Mouse (Mus musculus) CH12.LX (cell line): ENCODE measurements around the gene Isca2. TPM values are rescaled to one million over a fixed set of nuclear protein-coding genes. Genes with fewer than 3 reads are reported as not detected.

Experiments used
- DNase-seq: peaks from one replicate; pipeline ENCODE4 v3.0.0-alpha.2; 2013; ENCODE audit errors: extremely low read depth
- H3K27ac ChIP-seq: 2 replicates; pipeline ENCODE4 v1.5.1; 2012; ENCODE audit warnings: low read depth, mild to moderate bottlenecking, control low read depth, moderate library complexity; ENCODE audit not compliant: insufficient read depth
- H3K27me3 ChIP-seq: replicated peaks from 2 replicates; pipeline ENCODE3; 2012; ENCODE audit warnings: inconsistent platforms
- H3K36me3 ChIP-seq, 2 experiments: replicated peaks in 1 of 2; 2 replicates each; pipeline versions ENCODE3 to v1.6.1; 2012; ENCODE audit warnings: inconsistent platforms in 1 of 2, low read length in 1 of 2, mild to moderate bottlenecking in 1 of 2, mixed read lengths in 1 of 2, moderate library complexity in 1 of 2; ENCODE audit not compliant: control insufficient read depth in 1 of 2, insufficient read depth in 1 of 2
- H3K4me1 ChIP-seq, 2 experiments: 2 replicates each; pipeline ENCODE4 v1.6.1; 2012; ENCODE audit warnings: inconsistent platforms in 1 of 2, moderate library complexity in 1 of 2; ENCODE audit not compliant: insufficient read depth in 2 of 2, control insufficient read depth in 1 of 2
- H3K4me2 ChIP-seq: 2 replicates; pipeline ENCODE4 v1.6.1; 2012; ENCODE audit warnings: low read depth, mild to moderate bottlenecking, control low read depth; ENCODE audit not compliant: poor library complexity, insufficient read depth, severe bottlenecking
- H3K4me3 ChIP-seq, 3 experiments: fragments of 150-350 bp in 1 of 3; sonication (generic) in 1 of 3; replicated peaks in 1 of 3; 2 replicates each; pipeline versions ENCODE3 to v1.5.1; 2011 to 2012; ENCODE audit warnings: low read depth in 2 of 3, low read length in 2 of 3, mild to moderate bottlenecking in 2 of 3, moderate library complexity in 2 of 3, control low read depth in 1 of 3, improper control_type of control experiment in 1 of 3, inconsistent platforms in 1 of 3, mixed read lengths in 1 of 3; ENCODE audit not compliant: poor library complexity in 1 of 3
- H3K79me2 ChIP-seq: replicated peaks from 2 replicates; pipeline ENCODE4 v1.6.1; 2012; ENCODE audit warnings: mild to moderate bottlenecking, moderate library complexity; ENCODE audit not compliant: control insufficient read depth, poor library complexity, insufficient read depth, severe bottlenecking; ENCODE audit errors: extremely low read depth
- H3K9ac ChIP-seq: 2 replicates; pipeline ENCODE4 v1.6.1; 2012; ENCODE audit warnings: low read depth, mild to moderate bottlenecking, control low read depth, moderate library complexity; ENCODE audit not compliant: insufficient read depth
- H3K9me3 ChIP-seq: replicated peaks from 2 replicates; pipeline ENCODE3; 2012; ENCODE audit warnings: low read length, inconsistent platforms, mixed read lengths
- CHD1 ChIP-seq: IDR thresholded peaks from 2 replicates; pipeline ENCODE4 v1.6.1; 2012; ENCODE audit warnings: low read depth, low read length, improper control_type of control experiment, inconsistent platforms
- CHD2 ChIP-seq: IDR thresholded peaks from 2 replicates; pipeline ENCODE4 v1.6.1; 2011; ENCODE audit warnings: low read length, improper control_type of control experiment
- CTCF ChIP-seq, 2 experiments: IDR thresholded peaks in 1 of 2; conservative IDR thresholded peaks in 1 of 2; 2 replicates each; pipeline ENCODE4 v1.5.1; 2011 to 2012; ENCODE audit warnings: low read depth in 2 of 2, low read length in 2 of 2, improper control_type of control experiment in 1 of 2, inconsistent platforms in 1 of 2, mild to moderate bottlenecking in 1 of 2, moderate library complexity in 1 of 2
- E2F4 ChIP-seq: IDR thresholded peaks from 2 replicates; pipeline ENCODE4 v1.6.1; 2011; ENCODE audit warnings: low read depth, low read length, improper control_type of control experiment; ENCODE audit not compliant: insufficient replicate concordance
- ELF1 ChIP-seq: IDR thresholded peaks from 2 replicates; pipeline ENCODE4 v1.6.1; 2014; ENCODE audit warnings: low read depth, mild to moderate bottlenecking, inconsistent platforms, low read length, improper control_type of control experiment
- EP300 ChIP-seq: IDR thresholded peaks from 2 replicates; pipeline ENCODE4 v1.6.1; 2011; ENCODE audit warnings: low read length, improper control_type of control experiment
- GABPA ChIP-seq: IDR thresholded peaks from 2 replicates; pipeline ENCODE4 v1.6.1; 2012; ENCODE audit warnings: low read depth, low read length, improper control_type of control experiment, inconsistent platforms; ENCODE audit not compliant: insufficient replicate concordance
- JUN ChIP-seq: IDR thresholded peaks from 2 replicates; pipeline ENCODE4 v1.6.1; 2011; ENCODE audit warnings: low read depth, mild to moderate bottlenecking, low read length, improper control_type of control experiment, moderate library complexity; ENCODE audit not compliant: insufficient read depth
- JUND ChIP-seq: conservative IDR thresholded peaks from 2 replicates; pipeline ENCODE4 v1.6.1; 2011; ENCODE audit warnings: low read depth, low read length, improper control_type of control experiment
- KAT2A ChIP-seq: IDR thresholded peaks from 2 replicates; pipeline ENCODE4 v1.6.1; 2012; ENCODE audit warnings: low read length, improper control_type of control experiment, inconsistent platforms; ENCODE audit not compliant: insufficient replicate concordance
- MAX ChIP-seq: IDR thresholded peaks from 2 replicates; pipeline ENCODE4 v1.6.1; 2011; ENCODE audit warnings: low read length, improper control_type of control experiment
- MAZ ChIP-seq: IDR thresholded peaks from 2 replicates; pipeline ENCODE4 v1.6.1; 2012; ENCODE audit warnings: low read depth, mild to moderate bottlenecking, inconsistent platforms, low read length, improper control_type of control experiment, moderate library complexity
- MEF2A ChIP-seq: IDR thresholded peaks from 2 replicates; pipeline ENCODE4 v1.6.1; 2014; ENCODE audit warnings: low read depth, mild to moderate bottlenecking, inconsistent platforms, low read length, improper control_type of control experiment, borderline replicate concordance
- MXI1 ChIP-seq: IDR thresholded peaks from 2 replicates; pipeline ENCODE4 v1.6.1; 2011; ENCODE audit warnings: mild to moderate bottlenecking, low read depth, low read length, improper control_type of control experiment
- NELFE ChIP-seq: IDR thresholded peaks from 2 replicates; pipeline ENCODE4 v1.6.1; 2011; ENCODE audit warnings: low read depth, low read length, improper control_type of control experiment
- NRF1 ChIP-seq: IDR thresholded peaks from 2 replicates; pipeline ENCODE4 v1.6.1; 2014; ENCODE audit warnings: low read depth, mild to moderate bottlenecking, inconsistent platforms, low read length, improper control_type of control experiment, moderate library complexity
- POLR2A ChIP-seq: IDR thresholded peaks from 2 replicates; pipeline ENCODE4 v1.6.1; 2011; ENCODE audit warnings: low read depth, mild to moderate bottlenecking, improper control_type of control experiment, low read length
- POLR2AphosphoS2 ChIP-seq: IDR thresholded peaks from 2 replicates; pipeline ENCODE4 v1.6.1; 2011; ENCODE audit warnings: low read depth, low read length, improper control_type of control experiment
- RAD21 ChIP-seq: IDR thresholded peaks from 2 replicates; pipeline ENCODE4 v1.6.1; 2011; ENCODE audit warnings: low read depth, mild to moderate bottlenecking, low read length, improper control_type of control experiment, moderate library complexity
- SIN3A ChIP-seq: IDR thresholded peaks from 2 replicates; pipeline ENCODE4 v1.6.1; 2012; ENCODE audit warnings: low read length, improper control_type of control experiment, inconsistent platforms
- SMC3 ChIP-seq: IDR thresholded peaks from 2 replicates; pipeline ENCODE4 v1.6.1; 2011; ENCODE audit warnings: low read depth, low read length, improper control_type of control experiment
- TBP ChIP-seq: conservative IDR thresholded peaks from 2 replicates; pipeline ENCODE4 v1.6.1; 2011; ENCODE audit warnings: low read depth, low read length, improper control_type of control experiment
- TCF12 ChIP-seq: IDR thresholded peaks from 2 replicates; pipeline ENCODE4 v1.6.1; 2014; ENCODE audit warnings: low read depth, mild to moderate bottlenecking, inconsistent platforms, low read length, improper control_type of control experiment
- UBTF ChIP-seq: IDR thresholded peaks from 2 replicates; pipeline ENCODE4 v1.6.1; 2012; ENCODE audit warnings: low read depth, mild to moderate bottlenecking, inconsistent platforms, low read length, improper control_type of control experiment, moderate library complexity
- USF2 ChIP-seq: conservative IDR thresholded peaks from 2 replicates; pipeline ENCODE4 v1.6.1; 2011; ENCODE audit warnings: low read depth, low read length, improper control_type of control experiment
- ZC3H11A ChIP-seq: IDR thresholded peaks from 2 replicates; pipeline ENCODE4 v1.6.1; 2012; ENCODE audit warnings: low read depth, mild to moderate bottlenecking, inconsistent platforms, low read length, improper control_type of control experiment
- ZKSCAN1 ChIP-seq: IDR thresholded peaks from 2 replicates; pipeline ENCODE4 v1.6.1; 2012; ENCODE audit warnings: low read depth, inconsistent platforms, low read length, improper control_type of control experiment, borderline replicate concordance
- dilution Hi-C: fragments of 300-500 bp; cut with MboI; formaldehyde crosslinking; loops from 2 replicates; pipeline ENCODE4 v1.14.3; 2020; ENCODE audit warnings: low sequenced_read_pairs; ENCODE audit not compliant: extremely low pct_unique_long_range_greater_than_20kb, extremely low pct_ligation_motif_present
- in situ Hi-C: fragments of 300-500 bp; cut with MboI; formaldehyde crosslinking; loops from 3 replicates; pipeline ENCODE4 v1.14.3; 2019; ENCODE audit warnings: low sequenced_read_pairs, low pct_ligation_motif_present, low pct_unique_long_range_greater_than_20kb, mixed read lengths
- polyA plus RNA-seq: library from polyadenylated mRNA; unstranded; fragments of >175 nt; gene quantifications from 2 replicates; pipeline ENCODE4 v1.2.1, GENCODE M21; 2012; ENCODE audit warnings: low read depth; ENCODE audit not compliant: insufficient read length
- total RNA-seq, 2 experiments: library from RNA; depleted of rRNA; stranded (reverse); fragments of 300-350 nt in 1 of 2; fragments of >200 nt in 1 of 2; gene quantifications; 2 replicates each; pipeline ENCODE4 v1.2.3; 2012 to 2014

Isca2 gene
- total and polyA plus RNA-seq, 3 experiments = 55.1 to 90.4 (median 59.1) TPM

DNA sequence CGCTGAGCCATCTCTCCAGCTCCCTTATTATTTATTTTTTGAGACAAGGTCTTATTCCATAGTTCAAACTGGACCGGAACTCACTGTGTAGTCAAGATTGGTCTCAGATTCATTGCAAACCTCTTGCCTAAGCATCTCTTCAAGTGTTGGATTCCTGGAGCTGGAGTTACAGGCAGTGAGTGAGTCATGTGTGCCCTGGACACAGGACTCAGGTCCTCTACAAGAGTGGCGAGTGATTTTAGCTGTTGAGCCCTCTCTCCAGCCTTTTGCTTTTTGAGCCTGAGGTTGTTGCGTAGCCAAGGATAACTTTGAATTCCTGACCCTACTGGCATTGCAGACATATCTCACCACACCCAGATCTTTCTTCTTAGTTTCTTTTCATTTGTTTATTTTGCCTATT is 27.4 kb upstream of the Isca2 start:
- no peak overlapping the region for H3K4me3 ChIP-seq
- dilution Hi-C loops = no loop called here
- H3K4me1 ChIP-seq = peaks cover 0 to 25% of the 10 kb centered on the region in 2 experiments; a peak in 2 of 4 replicates
- TF ChIP-seq POLR2A = no peak
- TF ChIP-seq KAT2A = no peak
- TF ChIP-seq MEF2A = no peak
- no peak for TF ChIP-seq CHD2
- no peak for TF ChIP-seq ZKSCAN1
- no peak for TF ChIP-seq TCF12
- no peak for TF ChIP-seq UBTF
- TF ChIP-seq TBP = no peak
- TF ChIP-seq SMC3 = no peak
- no peak for TF ChIP-seq POLR2AphosphoS2
- TF ChIP-seq E2F4 = no peak
- TF ChIP-seq NELFE = no peak
- TF ChIP-seq MAX = no peak
- TF ChIP-seq SIN3A = no peak
- TF ChIP-seq ELF1 = no peak
- TF ChIP-seq CHD1 = no peak
- TF ChIP-seq GABPA = no peak
- TF ChIP-seq, all 38 proteins: peak for 0
- H3K79me2 ChIP-seq = no peaks in the 10 kb centered on the region
- no peaks in the 10 kb centered on the region for H3K9me3 ChIP-seq
- H3K27ac ChIP-seq = no peak overlapping the region
- no peak overlapping the region for H3K4me2 ChIP-seq
- H3K27me3 ChIP-seq = no peaks in the 10 kb centered on the region
- in situ Hi-C loops = no loop called here
- no peaks in the 10 kb centered on the region for H3K36me3 ChIP-seq
- DNase-seq = no peak
- H3K9ac ChIP-seq = no peak overlapping the region

DNA sequence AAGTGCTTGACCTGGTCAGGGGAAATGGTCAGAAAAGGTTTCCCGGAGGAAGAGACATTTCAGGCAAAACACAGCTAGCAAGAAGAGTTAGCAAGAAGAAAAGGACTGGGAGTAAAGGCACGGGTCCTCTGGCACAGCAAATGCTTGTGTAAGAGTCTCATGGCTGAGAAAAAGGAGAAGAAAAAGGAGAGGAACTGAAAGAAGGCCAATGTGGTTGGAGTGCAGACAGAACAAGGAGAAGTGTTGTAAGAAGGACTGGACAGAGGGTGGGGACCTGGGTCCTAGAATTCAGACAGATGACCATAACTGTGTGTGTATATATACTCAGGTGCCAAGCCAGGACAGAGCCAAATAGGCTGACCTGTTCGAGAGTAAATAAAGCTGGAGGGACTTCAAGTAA is 24.9 kb upstream of the Isca2 start:
- Histone ChIP-seq H3K27me3 (no peaks in the 10 kb centered on the region), H3K4me3 (no peak overlapping the region), H3K4me1 (peaks cover 0 to 20% of the 10 kb centered on the region in 2 experiments; a peak in 2 of 4 replicates), H3K9ac (no peak overlapping the region), H3K27ac (no peak overlapping the region), H3K4me2 (no peak overlapping the region), H3K79me2 (no peaks in the 10 kb centered on the region), H3K36me3 (no peaks in the 10 kb centered on the region), H3K9me3 (no peaks in the 10 kb centered on the region)
- dilution Hi-C loops (no loop called here), in situ Hi-C loops (no loop called here)
- no peak for DNase-seq
- TF ChIP-seq USF2 = no peak
- no peak for TF ChIP-seq CTCF (conservative IDR thresholded peaks at IDR 0.05 in 1 of 2, IDR thresholded peaks at IDR 0.05 in 1 of 2; ENCODE audit: low read depth in 2 of 2, low read length in 2 of 2)
- no peak for TF ChIP-seq ZC3H11A
- no peak for TF ChIP-seq UBTF
- TF ChIP-seq NRF1 = no peak
- no peak for TF ChIP-seq KAT2A
- TF ChIP-seq E2F4 = no peak
- no peak for TF ChIP-seq TBP
- no peak for TF ChIP-seq RAD21
- TF ChIP-seq POLR2A = no peak
- no peak for TF ChIP-seq SMC3
- no peak for TF ChIP-seq MAZ
- no peak for TF ChIP-seq MEF2A
- TF ChIP-seq JUN = no peak
- no peak for TF ChIP-seq EP300
- no peak for TF ChIP-seq JUND
- TF ChIP-seq MXI1 = no peak
- TF ChIP-seq SIN3A = no peak
